Mouse (Mus musculus): ENCODE measurements around the gene Cetn2. TPM values are rescaled to one million over a fixed set of nuclear protein-coding genes. Genes with fewer than 3 reads are reported as not detected.

Gene Cetn2
- polyA plus RNA-seq, 1 experiment from 2014 or later = 123 TPM

GRCm38 (mm10) chrX:72908404-72908741, 9.8 kb downstream of the Cetn2 start:
- Histone ChIP-seq H3K9me3 (ENCODE audit: control insufficient read depth, low read length) (no peaks in the 10 kb centered on the region), H3K4me1 (replicated peaks; ENCODE audit: control insufficient read depth, insufficient read depth, low read length) (no peaks in the 10 kb centered on the region), H3K9ac (ENCODE audit: low read depth, low read length) (no peak overlapping the region), H3K36me3 (ENCODE audit: control insufficient read depth, insufficient read depth, low read length) (no peaks in the 10 kb centered on the region), H3K4me3 (ENCODE audit: low read depth, low read length) (no peak overlapping the region), H3K27me3 (ENCODE audit: control insufficient read depth, insufficient read depth, low read length) (no peaks in the 10 kb centered on the region), H3K27ac (ENCODE audit: low read depth, low read length) (no peak overlapping the region), H3K4me2 (replicated peaks; ENCODE audit: low read depth, low read length) (no peak overlapping the region)
- DNase-seq (ENCODE audit: low spot score) (peak; percentile 55), ATAC-seq (ENCODE audit: low FRiP score) (peak; percentile 43)
- 5% methylated on average over 2 of the region's 2 CpGs for WGBS

DNA sequence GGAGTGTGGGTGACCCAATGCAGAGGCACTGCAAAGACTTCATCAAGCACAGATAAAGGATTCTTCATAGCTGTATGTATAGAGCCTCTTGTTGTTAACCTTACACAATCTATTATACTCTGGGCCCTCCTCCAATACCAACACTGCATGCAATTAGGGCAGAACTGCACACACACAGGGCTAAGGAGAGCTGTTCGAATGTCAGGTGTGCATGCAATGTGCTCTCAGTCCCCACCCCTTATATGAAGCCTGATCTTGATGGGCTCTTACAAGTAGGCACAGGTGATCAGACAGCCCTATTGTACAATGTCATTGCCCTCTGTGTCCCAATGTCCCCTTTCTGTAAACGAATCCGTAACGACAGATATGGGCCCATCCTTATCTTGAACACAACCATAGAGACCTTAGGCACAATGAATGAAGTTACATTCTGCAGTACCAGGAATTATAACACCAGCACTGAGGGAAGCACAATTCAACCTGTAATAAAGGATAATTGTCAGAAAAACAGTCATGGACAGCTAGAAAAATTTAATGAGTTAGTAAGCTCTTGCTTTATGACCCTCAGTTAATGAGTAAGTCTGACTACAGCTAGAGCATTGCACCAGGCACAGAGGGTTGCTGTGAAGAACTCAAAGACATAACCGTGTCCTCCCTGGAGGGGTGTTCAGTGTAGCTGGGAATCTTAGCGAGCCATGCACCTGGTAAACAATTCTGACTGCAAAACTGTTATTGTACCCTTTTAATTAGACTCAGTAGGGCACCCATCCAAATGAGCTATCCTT, 10.4 kb downstream of the Cetn2 start:
- Histone ChIP-seq H3K4me3 (ENCODE audit: low read depth, low read length) (no peak overlapping the region), H3K4me1 (replicated peaks; ENCODE audit: control insufficient read depth, insufficient read depth, low read length) (no peaks in the 10 kb centered on the region), H3K27me3 (ENCODE audit: control insufficient read depth, insufficient read depth, low read length) (no peaks in the 10 kb centered on the region), H3K9ac (ENCODE audit: low read depth, low read length) (no peak overlapping the region), H3K27ac (ENCODE audit: low read depth, low read length) (no peak overlapping the region), H3K36me3 (ENCODE audit: control insufficient read depth, insufficient read depth, low read length) (no peaks in the 10 kb centered on the region), H3K9me3 (ENCODE audit: control insufficient read depth, low read length) (no peaks in the 10 kb centered on the region), H3K4me2 (replicated peaks; ENCODE audit: low read depth, low read length) (no peak overlapping the region)
- 79% methylated on average over 6 of the region's 6 CpGs for WGBS
- ATAC-seq (ENCODE audit: low FRiP score) (peak; percentile 33), DNase-seq (ENCODE audit: low spot score) (no peak)

- DNase-seq (ENCODE audit: low spot score) (peak; percentile 4), ATAC-seq (ENCODE audit: low FRiP score) (no peak)
- no peak overlapping the region for H3K4me2 ChIP-seq (replicated peaks; ENCODE audit: low read depth, low read length)
- no peaks in the 10 kb centered on the region for H3K27me3 ChIP-seq (ENCODE audit: control insufficient read depth, insufficient read depth, low read length)
- no peak overlapping the region for H3K9ac ChIP-seq (ENCODE audit: low read depth, low read length)
- WGBS = 38% methylated on average over 1 of the region's 1 CpGs
- no peaks in the 10 kb centered on the region for H3K4me1 ChIP-seq (replicated peaks; ENCODE audit: control insufficient read depth, insufficient read depth, low read length)
- no peak overlapping the region for H3K27ac ChIP-seq (ENCODE audit: low read depth, low read length)
- H3K36me3 ChIP-seq (ENCODE audit: control insufficient read depth, insufficient read depth, low read length) = no peaks in the 10 kb centered on the region
- H3K9me3 ChIP-seq (ENCODE audit: control insufficient read depth, low read length) = no peaks in the 10 kb centered on the region
- H3K4me3 ChIP-seq (ENCODE audit: low read depth, low read length) = no peak overlapping the region
Observed at GRCm38 (mm10) chrX:72902530-72902929, 15.7 kb downstream of the Cetn2 start.

DNA sequence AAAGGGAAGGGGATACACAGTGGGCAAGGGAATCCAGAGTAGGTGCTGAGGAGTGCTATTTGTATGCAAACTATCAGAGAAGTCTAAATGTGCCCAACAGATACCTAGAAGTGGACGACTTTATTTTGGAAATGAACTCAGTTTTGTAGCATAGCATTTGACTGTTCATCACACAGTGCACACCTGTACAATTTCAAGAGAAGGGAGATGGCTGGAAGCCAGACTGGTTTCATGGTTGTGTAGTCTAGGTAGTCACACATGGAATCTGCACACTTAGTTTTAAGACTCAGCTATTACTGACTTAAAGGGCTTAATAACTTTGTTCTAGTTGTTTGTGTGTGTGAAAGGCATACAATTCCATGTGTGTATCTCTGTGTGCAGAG, 22.2 kb downstream of the Cetn2 start:
- ATAC-seq (ENCODE audit: low FRiP score) (no peak; the same call in 1 of the 2 replicates), DNase-seq (ENCODE audit: low spot score) (no peak)
- Histone ChIP-seq H3K36me3 (ENCODE audit: control insufficient read depth, insufficient read depth, low read length) (no peaks in the 10 kb centered on the region), H3K27ac (ENCODE audit: low read depth, low read length) (no peak overlapping the region), H3K4me2 (replicated peaks; ENCODE audit: low read depth, low read length) (no peak overlapping the region), H3K4me3 (ENCODE audit: low read depth, low read length) (no peak overlapping the region), H3K4me1 (replicated peaks; ENCODE audit: control insufficient read depth, insufficient read depth, low read length) (no peaks in the 10 kb centered on the region), H3K9me3 (ENCODE audit: control insufficient read depth, low read length) (no peaks in the 10 kb centered on the region), H3K27me3 (ENCODE audit: control insufficient read depth, insufficient read depth, low read length) (no peaks in the 10 kb centered on the region), H3K9ac (ENCODE audit: low read depth, low read length) (no peak overlapping the region)
- 54% methylated on average over 1 of the region's 1 CpGs for WGBS

- H3K9me3 ChIP-seq (ENCODE audit: control insufficient read depth, low read length) = no peaks in the 10 kb centered on the region
- H3K27me3 ChIP-seq (ENCODE audit: control insufficient read depth, insufficient read depth, low read length) = no peaks in the 10 kb centered on the region
- peak overlapping the region; percentile 47; the same call in 1 of the 2 replicates for H3K27ac ChIP-seq (ENCODE audit: low read depth, low read length)
- H3K4me3 ChIP-seq (ENCODE audit: low read depth, low read length) = no peak overlapping the region
- no peak overlapping the region for H3K4me2 ChIP-seq (replicated peaks; ENCODE audit: low read depth, low read length)
- ATAC-seq (ENCODE audit: low FRiP score) = peak; percentile 94
- no peaks in the 10 kb centered on the region for H3K4me1 ChIP-seq (replicated peaks; ENCODE audit: control insufficient read depth, insufficient read depth, low read length)
- peak; percentile 66 for DNase-seq (ENCODE audit: low spot score)
- no peaks in the 10 kb centered on the region for H3K36me3 ChIP-seq (ENCODE audit: control insufficient read depth, insufficient read depth, low read length)
- H3K9ac ChIP-seq (ENCODE audit: low read depth, low read length) = no peak overlapping the region
- WGBS = 56% methylated on average over 5 of the region's 5 CpGs
Observed at GRCm38 (mm10) chrX:72895388-72896054, 22.7 kb downstream of the Cetn2 start.

Other genes with a start within 250 kb of the Cetn2 start
- 1.0 and 1.1 TPM in 2 replicates for gene Gabrq, start 93.2 kb downstream of the Cetn2 start, polyA plus RNA-seq (2014; fragmentation: Nextera tagmentation; extraction: Ambion mirVana)
- gene Nsdhl, start 146 bp upstream of the Cetn2 start, polyA plus RNA-seq (2014; fragmentation: Nextera tagmentation; extraction: Ambion mirVana) = 51.6 and 55.0 TPM in 2 replicates
- 5.8 and 6.1 TPM in 2 replicates for gene Zfp185, start 68.9 kb upstream of the Cetn2 start, polyA plus RNA-seq (2014; fragmentation: Nextera tagmentation; extraction: Ambion mirVana)
- not detected in 2 replicates for gene Pnma5, start 118.7 kb upstream of the Cetn2 start, polyA plus RNA-seq (2014; fragmentation: Nextera tagmentation; extraction: Ambion mirVana)
- gene Pnma3, start 146.4 kb upstream of the Cetn2 start, polyA plus RNA-seq (2014; fragmentation: Nextera tagmentation; extraction: Ambion mirVana) = 0.27 and 0.90 TPM in 2 replicates
- gene Xlr4a, start 164.1 kb upstream of the Cetn2 start, polyA plus RNA-seq (2014; fragmentation: Nextera tagmentation; extraction: Ambion mirVana) = 0.43 TPM in 1 of 2 replicates, not detected in the other
- 4.5 and 6.0 TPM in 2 replicates for gene Xlr3a, start 178.7 kb upstream of the Cetn2 start, polyA plus RNA-seq (2014; fragmentation: Nextera tagmentation; extraction: Ambion mirVana)
- gene Gm14685, start 198.6 kb upstream of the Cetn2 start, polyA plus RNA-seq (2014; fragmentation: Nextera tagmentation; extraction: Ambion mirVana) = not detected in 2 replicates
- not detected in 2 replicates for gene Xlr5b, start 230.4 kb upstream of the Cetn2 start, polyA plus RNA-seq (2014; fragmentation: Nextera tagmentation; extraction: Ambion mirVana)
- gene DXBay18, start 231.0 kb upstream of the Cetn2 start, polyA plus RNA-seq (2014; fragmentation: Nextera tagmentation; extraction: Ambion mirVana) = 0.11 TPM in 1 of 2 replicates, not detected in the other